Mouse (Mus musculus) gastrocnemius, adult 18-20 months (tissue): ENCODE results near the gene Foxo1. TPM values are rescaled to one million over a fixed set of nuclear protein-coding genes. Genes with fewer than 3 reads are reported as not detected.

ENCODE experiments used
- total RNA-seq, 2 experiments: library from RNA; stranded (reverse); gene quantifications; 2 replicates each; pipeline ENCODE4 v1.2.3; 2021

Foxo1 gene
- total RNA-seq, 2 experiments from 2014 or later = 16.0 to 36.1 TPM

Other genes starting within 250 kb of the Foxo1 start
- gene Maml3, start 163.3 kb upstream of the Foxo1 start, total RNA-seq = 1 to 10 TPM; 2.3 to 2.6 TPM